Mouse (Mus musculus): ENCODE results near the gene Klhl11.

DNA sequence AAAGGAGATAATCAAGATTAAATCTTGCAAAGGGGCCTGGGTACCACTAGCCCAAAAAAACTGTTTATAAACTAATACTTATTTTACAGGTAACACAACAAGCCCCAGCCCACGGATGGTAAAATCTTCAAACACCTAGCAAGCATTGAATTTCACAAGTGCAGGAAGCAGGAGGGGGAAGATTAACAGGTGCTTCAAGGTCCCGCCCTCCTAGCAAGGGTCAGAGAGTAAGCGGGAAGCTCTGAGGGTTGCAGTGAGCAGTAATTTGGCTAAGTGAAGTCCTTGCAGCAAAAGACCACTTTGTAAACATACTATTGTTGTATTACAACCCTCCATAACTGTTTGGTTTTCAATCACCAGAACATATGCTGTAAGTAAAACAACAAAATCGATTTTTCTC lies 15.3 kb downstream of the Klhl11 start:
- no peak for TF ChIP-seq POLR2A (IDR thresholded peaks at IDR 0.05; ENCODE audit: low read depth, low read length)
- no peak for TF ChIP-seq CTCF (IDR thresholded peaks at IDR 0.05; ENCODE audit: extremely low read depth, insufficient read length, insufficient replicate concordance, low read depth, low read length)
